Mouse (Mus musculus): ENCODE data around the gene Itih4. TPM values are rescaled to one million over a fixed set of nuclear protein-coding genes. Genes with fewer than 3 reads are reported as not detected.

The Itih4 gene
- not detected for polyA plus RNA-seq (2014; fragmentation: Illumina TruSeq; extraction: RNeasy Lipid Tissue Mini Kit (QIAGEN cat#74804); ENCODE audit: low read depth, low replicate concordance)

GRCm38 (mm10) chr14:30886204-30886603 lies at the start of gene Itih4:
TSS of gene Itih4 (plus strand) at chr14:30886476.

GRCm38 (mm10) chr14:30878958-30879571 lies 7.2 kb upstream of the Itih4 start, which contains the start of gene Mustn1:
TSS of gene Mustn1 (plus strand) at chr14:30879200.

GRCm38 (mm10) chr14:30923375-30924105 lies 37.3 kb downstream of the Itih4 start, which contains the start of gene Itih3:
TSS of gene Itih3 (minus strand) at chr14:30923760.

GRCm38 (mm10) chr14:30943038-30943437 lies 56.8 kb downstream of the Itih4 start, which contains the start of gene Itih1:
TSS of gene Itih1 (minus strand) at chr14:30943289.

GRCm38 (mm10) chr14:30951154-30951825 lies 65.0 kb downstream of the Itih4 start, which contains the start of gene Nek4:
TSS of gene Nek4 (plus strand) at chr14:30951377.

Other genes starting within 250 kb of the Itih4 start
- gene Rft1, start 232.1 kb upstream of the Itih4 start, polyA plus RNA-seq (2014; fragmentation: Illumina TruSeq; extraction: RNeasy Lipid Tissue Mini Kit (QIAGEN cat#74804); ENCODE audit: low read depth, low replicate concordance) = 16.1 TPM
- 12.1 TPM for gene Sfmbt1, start 171.6 kb upstream of the Itih4 start, polyA plus RNA-seq (2014; fragmentation: Illumina TruSeq; extraction: RNeasy Lipid Tissue Mini Kit (QIAGEN cat#74804); ENCODE audit: low read depth, low replicate concordance)
- 5.6 TPM for gene Tmem110, start 60.9 kb upstream of the Itih4 start, polyA plus RNA-seq (2014; fragmentation: Illumina TruSeq; extraction: RNeasy Lipid Tissue Mini Kit (QIAGEN cat#74804); ENCODE audit: low read depth, low replicate concordance)
- gene Mustn1, start 7.3 kb upstream of the Itih4 start, polyA plus RNA-seq (2014; fragmentation: Illumina TruSeq; extraction: RNeasy Lipid Tissue Mini Kit (QIAGEN cat#74804); ENCODE audit: low read depth, low replicate concordance) = 8.3 TPM
- 0.19 TPM for gene Itih3, start 37.3 kb downstream of the Itih4 start, polyA plus RNA-seq (2014; fragmentation: Illumina TruSeq; extraction: RNeasy Lipid Tissue Mini Kit (QIAGEN cat#74804); ENCODE audit: low read depth, low replicate concordance)
- gene Itih1, start 56.8 kb downstream of the Itih4 start, polyA plus RNA-seq (2014; fragmentation: Illumina TruSeq; extraction: RNeasy Lipid Tissue Mini Kit (QIAGEN cat#74804); ENCODE audit: low read depth, low replicate concordance) = not detected
- gene Nek4, start 64.9 kb downstream of the Itih4 start, polyA plus RNA-seq (2014; fragmentation: Illumina TruSeq; extraction: RNeasy Lipid Tissue Mini Kit (QIAGEN cat#74804); ENCODE audit: low read depth, low replicate concordance) = 16.5 TPM
- 78.8 TPM for gene Glt8d1, start 114.9 kb downstream of the Itih4 start, polyA plus RNA-seq (2014; fragmentation: Illumina TruSeq; extraction: RNeasy Lipid Tissue Mini Kit (QIAGEN cat#74804); ENCODE audit: low read depth, low replicate concordance)
- gene Spcs1, start 115.2 kb downstream of the Itih4 start, polyA plus RNA-seq (2014; fragmentation: Illumina TruSeq; extraction: RNeasy Lipid Tissue Mini Kit (QIAGEN cat#74804); ENCODE audit: low read depth, low replicate concordance) = 331 TPM
- gene Pbrm1, start 132.7 kb downstream of the Itih4 start, polyA plus RNA-seq (2014; fragmentation: Illumina TruSeq; extraction: RNeasy Lipid Tissue Mini Kit (QIAGEN cat#74804); ENCODE audit: low read depth, low replicate concordance) = 84.8 TPM
- 120 TPM for gene Gnl3, start 132.7 kb downstream of the Itih4 start, polyA plus RNA-seq (2014; fragmentation: Illumina TruSeq; extraction: RNeasy Lipid Tissue Mini Kit (QIAGEN cat#74804); ENCODE audit: low read depth, low replicate concordance)
- 6.5 TPM for gene Smim4, start 242.5 kb downstream of the Itih4 start, polyA plus RNA-seq (2014; fragmentation: Illumina TruSeq; extraction: RNeasy Lipid Tissue Mini Kit (QIAGEN cat#74804); ENCODE audit: low read depth, low replicate concordance)
- not detected for gene Nt5dc2, start 244.6 kb downstream of the Itih4 start, polyA plus RNA-seq (2014; fragmentation: Illumina TruSeq; extraction: RNeasy Lipid Tissue Mini Kit (QIAGEN cat#74804); ENCODE audit: low read depth, low replicate concordance)